Mouse (Mus musculus) E14TG2a.4 (cell line): ENCODE data around the gene Hoxb3.

Source experiments
- CTCF ChIP-seq: conservative IDR thresholded peaks from 2 replicates; pipeline ENCODE4 v1.5.1; 2014; ENCODE audit warnings: low read length
- POU5F1 ChIP-seq: IDR thresholded peaks from 2 replicates; pipeline ENCODE4 v1.6.1; 2014; ENCODE audit warnings: low read length, borderline replicate concordance

- TF ChIP-seq CTCF (peak; percentile 45), POU5F1 (no peak)
These were observed 11.4 kb upstream of the Hoxb3 start for GRCm38 (mm10) chr11:96311520-96312417.
